Mouse (Mus musculus): Measurements from ENCODE around the gene Tbc1d8. TPM values are rescaled to one million over a fixed set of nuclear protein-coding genes. Genes with fewer than 3 reads are reported as not detected.

Gene Tbc1d8
- polyA plus RNA-seq, 1 experiment = 5.8 TPM

DNA sequence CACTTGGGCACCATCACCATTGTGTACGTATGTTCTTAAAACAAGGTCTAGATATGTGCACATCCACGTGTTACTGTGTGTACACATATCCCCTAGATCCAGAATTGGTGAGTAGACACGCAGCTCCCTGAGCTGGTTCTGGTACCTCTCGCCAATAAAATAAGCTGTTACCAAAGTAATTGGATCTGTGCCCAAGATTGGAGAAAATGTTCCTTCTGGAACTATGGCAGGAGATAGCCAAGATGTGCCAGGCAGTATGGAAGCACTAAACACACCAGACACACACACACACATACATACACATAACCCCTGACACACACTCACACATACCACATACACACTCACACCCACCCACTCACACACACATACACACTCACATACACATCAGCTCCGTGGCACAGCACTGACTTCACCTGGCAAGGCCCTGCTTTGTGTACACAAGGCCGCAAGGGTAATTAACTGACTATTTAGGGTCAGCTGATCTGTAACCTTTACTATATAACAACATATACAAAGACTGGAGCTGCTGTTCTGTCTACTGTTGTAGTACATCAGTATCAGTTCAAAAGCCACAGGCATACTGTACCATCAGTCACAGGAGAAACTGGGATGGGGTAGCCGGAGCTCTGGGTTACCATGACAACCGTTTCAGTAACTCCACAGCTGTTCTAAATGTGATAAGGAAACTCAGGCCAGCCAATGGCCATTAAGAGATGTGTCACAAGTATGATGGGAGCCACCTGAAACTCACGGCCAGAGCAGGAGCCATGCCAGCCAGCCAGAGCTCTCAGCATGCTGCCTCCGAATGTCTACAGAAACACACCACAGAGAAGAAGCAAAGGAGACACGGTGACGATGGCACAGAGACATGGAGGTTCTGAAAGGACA lies 38.6 kb downstream of the Tbc1d8 start:
- Histone ChIP-seq H3ac (ENCODE audit: control insufficient read depth, insufficient read length) (no peak overlapping the region), H3K79me2 (ENCODE audit: control insufficient read depth, insufficient read depth) (no peaks in the 10 kb centered on the region), H3K27me3 (ENCODE audit: control insufficient read depth, insufficient read depth, insufficient read length) (peaks cover 10% of the 10 kb centered on the region), H3K4me3 (no peak overlapping the region), H3K36me3 (ENCODE audit: control insufficient read depth, insufficient read depth) (no peaks in the 10 kb centered on the region), H3K4me2 (ENCODE audit: low read depth) (no peak overlapping the region)
- no peak for TF ChIP-seq E2F4 (IDR thresholded peaks at IDR 0.05; ENCODE audit: insufficient read depth)
- no peak for TF ChIP-seq TCF3 (IDR thresholded peaks at IDR 0.05; ENCODE audit: insufficient read length, low read depth)
- TF ChIP-seq SRF (IDR thresholded peaks at IDR 0.05; ENCODE audit: control insufficient read depth, insufficient read length, low read depth) = no peak
- TF ChIP-seq CEBPB (IDR thresholded peaks at IDR 0.05; ENCODE audit: insufficient read depth, poor library complexity, severe bottlenecking) = no peak
- no peak for TF ChIP-seq REST (IDR thresholded peaks at IDR 0.05; ENCODE audit: insufficient read depth, insufficient read length)
- no peak for TF ChIP-seq MYOG (IDR thresholded peaks at IDR 0.05; ENCODE audit: control insufficient read depth in 1 of 3, insufficient read depth in 1 of 3, insufficient read length in 2 of 3, low read depth in 2 of 3)
- no peak for TF ChIP-seq USF1 (IDR thresholded peaks at IDR 0.05; ENCODE audit: low read depth)
- TF ChIP-seq MYOD1 (IDR thresholded peaks at IDR 0.05; ENCODE audit: control insufficient read depth in 1 of 3, insufficient read length in 2 of 3, low read depth in 2 of 3) = no peak
- TF ChIP-seq POLR2A (IDR thresholded peaks at IDR 0.05; ENCODE audit: insufficient read length, low read depth) = no peak
- TF ChIP-seq MAX (IDR thresholded peaks at IDR 0.05; ENCODE audit: low read depth) = no peak
- TF ChIP-seq POLR2AphosphoS2 (IDR thresholded peaks at IDR 0.05; ENCODE audit: insufficient read length, low read depth) = no peak
- TF ChIP-seq TCF12 (IDR thresholded peaks at IDR 0.05; ENCODE audit: insufficient read depth, poor library complexity, severe bottlenecking) = no peak

GRCm38 (mm10) chr1:39438629-39439028 lies 39.9 kb downstream of the Tbc1d8 start:
- no peak overlapping the region for H3K4me2 ChIP-seq (ENCODE audit: low read depth)
- no peaks in the 10 kb centered on the region for H3K79me2 ChIP-seq (ENCODE audit: control insufficient read depth, insufficient read depth)
- H3K4me3 ChIP-seq = no peak overlapping the region
- TF ChIP-seq USF1 (IDR thresholded peaks at IDR 0.05; ENCODE audit: low read depth) = no peak
- TF ChIP-seq TCF12 (IDR thresholded peaks at IDR 0.05; ENCODE audit: insufficient read depth, poor library complexity, severe bottlenecking) = no peak
- TF ChIP-seq CEBPB (IDR thresholded peaks at IDR 0.05; ENCODE audit: insufficient read depth, poor library complexity, severe bottlenecking) = no peak
- no peak overlapping the region for H3ac ChIP-seq (ENCODE audit: control insufficient read depth, insufficient read length)
- no peaks in the 10 kb centered on the region for H3K36me3 ChIP-seq (ENCODE audit: control insufficient read depth, insufficient read depth)
- peaks cover 16% of the 10 kb centered on the region for H3K27me3 ChIP-seq (ENCODE audit: control insufficient read depth, insufficient read depth, insufficient read length)

- H3ac ChIP-seq (ENCODE audit: control insufficient read depth, insufficient read length) = no peak overlapping the region
- H3K36me3 ChIP-seq (ENCODE audit: control insufficient read depth, insufficient read depth) = no peaks in the 10 kb centered on the region
- H3K4me2 ChIP-seq (ENCODE audit: low read depth) = no peak overlapping the region
- peaks cover 16% of the 10 kb centered on the region for H3K27me3 ChIP-seq (ENCODE audit: control insufficient read depth, insufficient read depth, insufficient read length)
- H3K4me3 ChIP-seq = no peak overlapping the region
- H3K79me2 ChIP-seq (ENCODE audit: control insufficient read depth, insufficient read depth) = no peaks in the 10 kb centered on the region
- no peak for TF ChIP-seq E2F4 (IDR thresholded peaks at IDR 0.05; ENCODE audit: insufficient read depth)
- TF ChIP-seq USF1 (IDR thresholded peaks at IDR 0.05; ENCODE audit: low read depth) = no peak
- no peak for TF ChIP-seq SRF (IDR thresholded peaks at IDR 0.05; ENCODE audit: control insufficient read depth, insufficient read length, low read depth)
- no peak for TF ChIP-seq CEBPB (IDR thresholded peaks at IDR 0.05; ENCODE audit: insufficient read depth, poor library complexity, severe bottlenecking)
- TF ChIP-seq MYOD1 (IDR thresholded peaks at IDR 0.05; ENCODE audit: control insufficient read depth in 1 of 3, insufficient read length in 2 of 3, low read depth in 2 of 3) = no peak
- TF ChIP-seq POLR2AphosphoS2 (IDR thresholded peaks at IDR 0.05; ENCODE audit: insufficient read length, low read depth) = no peak
- TF ChIP-seq TCF12 (IDR thresholded peaks at IDR 0.05; ENCODE audit: insufficient read depth, poor library complexity, severe bottlenecking) = no peak
- TF ChIP-seq TCF3 (IDR thresholded peaks at IDR 0.05; ENCODE audit: insufficient read length, low read depth) = no peak
- TF ChIP-seq MYOG (IDR thresholded peaks at IDR 0.05; ENCODE audit: control insufficient read depth in 1 of 3, insufficient read depth in 1 of 3, insufficient read length in 2 of 3, low read depth in 2 of 3) = no peak
- TF ChIP-seq REST (IDR thresholded peaks at IDR 0.05; ENCODE audit: insufficient read depth, insufficient read length) = no peak
- TF ChIP-seq MAX (IDR thresholded peaks at IDR 0.05; ENCODE audit: low read depth) = no peak
- no peak for TF ChIP-seq POLR2A (IDR thresholded peaks at IDR 0.05; ENCODE audit: insufficient read length, low read depth)
Observed at GRCm38 (mm10) chr1:39434264-39434663, 44.3 kb downstream of the Tbc1d8 start.

- Histone ChIP-seq H3K79me2 (ENCODE audit: control insufficient read depth, insufficient read depth) (no peaks in the 10 kb centered on the region), H3ac (ENCODE audit: control insufficient read depth, insufficient read length) (no peak overlapping the region), H3K4me2 (ENCODE audit: low read depth) (no peak overlapping the region), H3K4me3 (no peak overlapping the region), H3K27me3 (ENCODE audit: control insufficient read depth, insufficient read depth, insufficient read length) (peaks cover 6% of the 10 kb centered on the region), H3K36me3 (ENCODE audit: control insufficient read depth, insufficient read depth) (no peaks in the 10 kb centered on the region)
- no peak for TF ChIP-seq TCF3 (IDR thresholded peaks at IDR 0.05; ENCODE audit: insufficient read length, low read depth)
- TF ChIP-seq MYOG (IDR thresholded peaks at IDR 0.05; ENCODE audit: control insufficient read depth in 1 of 3, insufficient read depth in 1 of 3, insufficient read length in 2 of 3, low read depth in 2 of 3) = no peak
- TF ChIP-seq MAX (IDR thresholded peaks at IDR 0.05; ENCODE audit: low read depth) = no peak
Observed at GRCm38 (mm10) chr1:39430020-39430419, 48.5 kb downstream of the Tbc1d8 start.

DNA sequence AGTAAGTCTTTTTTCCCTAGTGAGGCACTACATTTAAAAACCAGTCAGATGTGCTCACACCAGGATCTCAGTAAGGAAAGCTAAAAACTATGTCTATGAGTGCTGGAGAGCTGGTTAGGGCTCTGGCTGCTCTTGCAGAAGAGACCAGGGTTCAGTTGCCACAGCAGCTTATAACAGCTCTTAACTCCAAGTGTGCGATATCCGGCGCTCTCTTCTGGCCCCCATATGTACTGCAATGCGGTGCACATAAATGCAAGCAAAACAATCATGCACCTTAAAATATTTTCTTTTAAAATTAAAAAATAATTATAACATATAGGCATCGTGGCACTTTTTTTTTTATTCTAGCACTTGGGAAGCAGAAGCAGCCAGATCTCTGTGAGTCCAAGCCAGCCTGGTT lies 49.5 kb downstream of the Tbc1d8 start:
- H3K79me2 ChIP-seq (ENCODE audit: control insufficient read depth, insufficient read depth) = no peaks in the 10 kb centered on the region
- TF ChIP-seq SRF (IDR thresholded peaks at IDR 0.05; ENCODE audit: control insufficient read depth, insufficient read length, low read depth) (no peak), TCF3 (IDR thresholded peaks at IDR 0.05; ENCODE audit: insufficient read length, low read depth) (no peak), POLR2AphosphoS2 (IDR thresholded peaks at IDR 0.05; ENCODE audit: insufficient read length, low read depth) (no peak), MYOG (IDR thresholded peaks at IDR 0.05; ENCODE audit: control insufficient read depth in 1 of 3, insufficient read depth in 1 of 3, insufficient read length in 2 of 3, low read depth in 2 of 3) (no peak), E2F4 (IDR thresholded peaks at IDR 0.05; ENCODE audit: insufficient read depth) (no peak), REST (IDR thresholded peaks at IDR 0.05; ENCODE audit: insufficient read depth, insufficient read length) (no peak), CEBPB (IDR thresholded peaks at IDR 0.05; ENCODE audit: insufficient read depth, poor library complexity, severe bottlenecking) (no peak), POLR2A (IDR thresholded peaks at IDR 0.05; ENCODE audit: insufficient read length, low read depth) (no peak), MAX (IDR thresholded peaks at IDR 0.05; ENCODE audit: low read depth) (no peak), TCF12 (IDR thresholded peaks at IDR 0.05; ENCODE audit: insufficient read depth, poor library complexity, severe bottlenecking) (no peak), USF1 (IDR thresholded peaks at IDR 0.05; ENCODE audit: low read depth) (no peak), MYOD1 (IDR thresholded peaks at IDR 0.05; ENCODE audit: control insufficient read depth in 1 of 3, insufficient read length in 2 of 3, low read depth in 2 of 3) (no peak)
- H3K36me3 ChIP-seq (ENCODE audit: control insufficient read depth, insufficient read depth) = no peaks in the 10 kb centered on the region
- H3K27me3 ChIP-seq (ENCODE audit: control insufficient read depth, insufficient read depth, insufficient read length) = no peaks in the 10 kb centered on the region
- no peak overlapping the region for H3ac ChIP-seq (ENCODE audit: control insufficient read depth, insufficient read length)
- no peak overlapping the region for H3K4me2 ChIP-seq (ENCODE audit: low read depth)
- H3K4me3 ChIP-seq = no peak overlapping the region

Data from myocyte (in vitro differentiated cells).